Mouse (Mus musculus) myocyte (in vitro differentiated cells): Measurements from ENCODE around the gene Ablim1.

Experiments
- CEBPB ChIP-seq: IDR thresholded peaks from 2 replicates; pipeline ENCODE4 v1.6.1; 2011; ENCODE audit warnings: mild to moderate bottlenecking, moderate library complexity; ENCODE audit not compliant: poor library complexity, insufficient read depth, severe bottlenecking
- E2F4 ChIP-seq: IDR thresholded peaks from one replicate; pipeline ENCODE4 v1.6.1; 2011; ENCODE audit warnings: mild to moderate bottlenecking, control low read depth, moderate library complexity; ENCODE audit not compliant: insufficient read depth
- MYOD1 ChIP-seq, 3 experiments: IDR thresholded peaks; one replicate each; pipeline ENCODE4 v1.6.1; 2011; ENCODE audit warnings: control low read depth in 2 of 3, low read depth in 2 of 3, mild to moderate bottlenecking in 2 of 3, moderate library complexity in 1 of 3; ENCODE audit not compliant: insufficient read length in 2 of 3, control insufficient read depth in 1 of 3
- MYOG ChIP-seq, 3 experiments: IDR thresholded peaks; one replicate each; pipeline ENCODE4 v1.6.1; 2011; ENCODE audit warnings: control low read depth in 2 of 3, low read depth in 2 of 3, mild to moderate bottlenecking in 2 of 3; ENCODE audit not compliant: insufficient read length in 2 of 3, control insufficient read depth in 1 of 3, insufficient read depth in 1 of 3
- POLR2A ChIP-seq: IDR thresholded peaks from one replicate; pipeline ENCODE4 v1.6.1; 2011; ENCODE audit warnings: low read depth, mild to moderate bottlenecking, control low read depth, moderate library complexity; ENCODE audit not compliant: insufficient read length
- POLR2AphosphoS2 ChIP-seq: IDR thresholded peaks from one replicate; pipeline ENCODE4 v1.6.1; 2011; ENCODE audit warnings: low read depth, control low read depth; ENCODE audit not compliant: insufficient read length
- TCF12 ChIP-seq: IDR thresholded peaks from one replicate; pipeline ENCODE4 v1.6.1; 2011; ENCODE audit warnings: mild to moderate bottlenecking, control low read depth; ENCODE audit not compliant: poor library complexity, insufficient read depth, severe bottlenecking
- USF1 ChIP-seq: IDR thresholded peaks from one replicate; pipeline ENCODE4 v1.6.1; 2011; ENCODE audit warnings: low read depth, mild to moderate bottlenecking, control low read depth, moderate library complexity

GRCm38 (mm10) chr19:57222657-57223056 lies 92.1 kb downstream of the Ablim1 start:
- no peak for TF ChIP-seq POLR2A
- no peak for TF ChIP-seq POLR2AphosphoS2
- TF ChIP-seq CEBPB: no peak
- TF ChIP-seq USF1: no peak
- TF ChIP-seq TCF12: no peak
- TF ChIP-seq MYOD1 (IDR thresholded peaks at IDR 0.05; ENCODE audit: control insufficient read depth in 1 of 3, insufficient read length in 2 of 3, low read depth in 2 of 3): no peak
- TF ChIP-seq MYOG (IDR thresholded peaks at IDR 0.05; ENCODE audit: control insufficient read depth in 1 of 3, insufficient read depth in 1 of 3, insufficient read length in 2 of 3, low read depth in 2 of 3): no peak
- no peak for TF ChIP-seq E2F4
